Mouse (Mus musculus): ENCODE results near the gene Heatr6. TPM values are rescaled to one million over a fixed set of nuclear protein-coding genes. Genes with fewer than 3 reads are reported as not detected.

Gene Heatr6
- total and polyA plus RNA-seq, 2 experiments from 2014 or later, result 22.2 to 29.5 TPM

DNA sequence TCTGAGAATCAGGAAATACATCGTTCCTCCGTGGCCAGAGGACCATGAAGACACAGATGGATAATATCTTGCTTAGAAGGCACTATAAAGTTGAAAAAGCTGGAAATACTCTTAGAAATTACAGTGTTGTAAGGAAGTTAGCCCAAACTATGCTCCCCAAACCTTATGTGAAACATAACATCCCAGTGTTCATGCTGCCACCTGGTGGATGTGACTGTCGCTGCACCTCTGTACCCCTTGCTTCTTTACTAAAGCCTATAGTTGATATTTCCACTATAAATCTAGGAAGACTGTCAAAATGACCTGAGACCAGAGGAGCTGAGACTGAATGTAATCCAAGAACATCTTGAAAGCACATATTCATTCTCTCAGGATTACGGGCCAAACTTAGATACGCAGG, 14.3 kb upstream of the Heatr6 start:
- TF ChIP-seq CTCF (IDR thresholded peaks at IDR 0.05; ENCODE audit: low read depth), result peak; percentile 94
- no peaks in the 10 kb centered on the region for H3K4me1 ChIP-seq (ENCODE audit: insufficient read depth)
- DNase-seq, result peak; percentile 87
- no peaks in the 10 kb centered on the region for H3K9me3 ChIP-seq (ENCODE audit: low read length)
- no peak overlapping the region for H3K27ac ChIP-seq (ENCODE audit: low read depth, low read length)
- ATAC-seq, result peak; percentile 53; the same call in 1 of the 2 replicates
- H3K36me3 ChIP-seq (ENCODE audit: insufficient read depth), result no peaks in the 10 kb centered on the region
- no peak overlapping the region for H3K4me2 ChIP-seq (ENCODE audit: low read depth)
- H3K4me3 ChIP-seq (ENCODE audit: low read depth, low read length), result no peak overlapping the region
- 25% methylated on average over 5 of the region's 5 CpGs for WGBS
- peaks cover 6% of the 10 kb centered on the region; the same call in 1 of the 2 replicates for H3K27me3 ChIP-seq (ENCODE audit: insufficient read depth, low read length)
- no peak overlapping the region for H3K9ac ChIP-seq

DNA sequence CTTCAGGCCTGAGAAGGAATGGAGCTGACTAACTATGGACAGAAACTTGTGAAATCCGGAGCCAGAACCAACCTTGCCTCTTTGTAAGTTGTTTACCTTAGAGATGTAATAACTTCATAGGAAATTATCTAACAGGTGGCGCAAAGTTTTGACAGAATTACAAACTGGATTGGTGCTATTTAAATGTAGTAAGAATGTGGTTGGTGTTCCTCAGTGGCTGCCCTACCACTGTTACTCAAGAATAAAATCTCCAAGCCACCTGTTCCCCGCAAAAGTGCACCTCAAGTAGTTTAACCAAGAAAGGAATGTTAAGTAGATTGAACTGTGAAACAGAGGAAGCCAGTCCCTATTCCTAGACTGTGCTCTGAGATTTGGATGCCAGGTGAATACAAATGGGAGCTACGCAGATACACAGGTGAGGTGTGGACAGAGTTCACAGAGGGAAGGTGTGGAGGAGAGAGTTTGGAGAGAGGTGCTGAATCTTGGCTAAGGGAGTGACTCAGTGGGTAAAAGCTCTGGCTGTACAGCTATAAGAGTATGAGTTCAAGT, 13.0 kb upstream of the Heatr6 start:
- DNase-seq (no peak), ATAC-seq (no peak)
- H3K36me3 ChIP-seq (ENCODE audit: insufficient read depth), result no peaks in the 10 kb centered on the region
- no peak overlapping the region for H3K4me2 ChIP-seq (ENCODE audit: low read depth)
- no peak overlapping the region for H3K27ac ChIP-seq (ENCODE audit: low read depth, low read length)
- no peak overlapping the region for H3K4me3 ChIP-seq (ENCODE audit: low read depth, low read length)
- no peak for TF ChIP-seq CTCF (IDR thresholded peaks at IDR 0.05; ENCODE audit: low read depth)
- no peaks in the 10 kb centered on the region for H3K9me3 ChIP-seq (ENCODE audit: low read length)
- no peak overlapping the region for H3K9ac ChIP-seq
- H3K27me3 ChIP-seq (ENCODE audit: insufficient read depth, low read length), result peaks cover 8% of the 10 kb centered on the region
- H3K4me1 ChIP-seq (ENCODE audit: insufficient read depth), result no peaks in the 10 kb centered on the region
- 83% methylated on average over 4 of the region's 4 CpGs for WGBS

DNA sequence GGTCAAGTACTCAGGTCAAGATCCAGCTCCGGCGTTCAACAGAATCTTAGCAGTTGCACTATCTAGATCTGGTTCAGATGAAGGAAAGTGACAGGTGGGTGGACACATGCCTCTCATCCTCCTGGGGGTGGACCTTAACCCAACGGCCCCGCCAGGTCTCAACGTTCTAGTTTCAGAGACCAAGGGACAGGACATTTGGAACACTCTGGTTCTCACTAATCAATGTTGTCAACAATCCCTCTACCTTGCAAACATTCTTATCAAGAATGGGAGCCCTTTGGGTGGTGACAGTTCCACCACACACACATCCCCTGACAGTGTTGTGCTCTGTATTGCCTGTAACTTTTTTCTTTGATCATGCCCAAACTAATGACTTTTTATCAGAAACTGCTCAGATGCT, 11.7 kb upstream of the Heatr6 start:
- H3K9ac ChIP-seq, result no peak overlapping the region
- no peak overlapping the region for H3K27ac ChIP-seq (ENCODE audit: low read depth, low read length)
- no peaks in the 10 kb centered on the region for H3K36me3 ChIP-seq (ENCODE audit: insufficient read depth)
- peaks cover 10% of the 10 kb centered on the region for H3K27me3 ChIP-seq (ENCODE audit: insufficient read depth, low read length)
- no peaks in the 10 kb centered on the region for H3K4me1 ChIP-seq (ENCODE audit: insufficient read depth)
- H3K4me2 ChIP-seq (ENCODE audit: low read depth), result no peak overlapping the region
- ATAC-seq (no peak), DNase-seq (no peak)
- H3K4me3 ChIP-seq (ENCODE audit: low read depth, low read length), result no peak overlapping the region
- WGBS, result 82% methylated on average over 5 of the region's 5 CpGs
- no peaks in the 10 kb centered on the region for H3K9me3 ChIP-seq (ENCODE audit: low read length)
- no peak for TF ChIP-seq CTCF (IDR thresholded peaks at IDR 0.05; ENCODE audit: low read depth)

DNA sequence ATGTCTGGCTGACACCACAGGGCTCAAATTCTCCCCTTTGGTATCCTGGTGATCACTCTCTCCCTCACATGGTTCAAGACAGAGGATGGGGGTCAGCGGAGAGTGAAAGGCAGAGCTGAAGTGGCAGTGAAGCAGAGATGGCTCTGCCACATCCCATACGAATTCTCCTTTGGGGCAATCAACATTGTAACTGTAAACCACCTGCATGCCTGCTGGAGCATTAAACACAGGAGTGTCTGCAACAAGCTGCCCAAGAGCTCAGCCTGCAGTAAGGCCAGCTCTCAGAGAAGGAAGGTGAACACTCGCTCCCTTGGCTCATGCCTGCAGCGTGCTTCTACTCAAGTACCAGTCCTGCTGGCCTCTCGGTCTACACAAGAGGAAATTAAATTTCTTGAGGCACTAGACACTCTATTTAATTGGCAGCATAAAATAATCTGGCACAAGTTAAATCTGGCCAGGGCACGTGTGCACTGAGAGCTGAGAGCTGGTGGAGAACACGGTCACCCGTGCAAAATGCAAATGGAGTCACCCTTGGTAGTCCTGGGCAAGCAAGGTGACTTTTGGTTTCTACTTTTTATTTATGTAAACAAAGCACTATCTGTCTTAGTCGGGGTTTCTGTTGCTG, 10.7 kb upstream of the Heatr6 start:
- 78% methylated on average over 9 of the region's 9 CpGs for WGBS

DNA sequence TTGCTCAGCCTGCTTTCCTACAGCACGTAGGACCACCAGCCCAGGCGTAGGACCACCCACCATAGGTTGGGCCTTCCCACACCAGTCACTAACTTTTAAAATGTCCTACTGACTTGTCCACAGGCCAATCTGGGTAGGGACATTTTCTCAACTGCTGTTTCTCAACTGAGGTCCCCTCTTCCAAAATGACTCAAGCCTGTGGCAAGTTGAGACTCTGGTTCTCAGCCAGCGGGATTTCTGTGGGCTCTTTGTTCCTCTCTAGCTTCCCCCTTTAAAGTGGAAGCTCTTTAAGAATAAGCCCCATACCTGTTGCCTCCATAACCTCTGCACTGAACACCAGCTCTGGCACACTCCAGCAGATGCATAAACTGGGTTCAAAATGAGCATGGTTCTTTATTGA, 10.0 kb upstream of the Heatr6 start:
- 91% methylated on average over 3 of the region's 3 CpGs for WGBS
- no peaks in the 10 kb centered on the region for H3K4me1 ChIP-seq (ENCODE audit: insufficient read depth)

More for the DNA sequence above, 10.7 kb upstream of the Heatr6 start:
- Histone ChIP-seq H3K36me3 (ENCODE audit: insufficient read depth) (no peaks in the 10 kb centered on the region), H3K4me3 (ENCODE audit: low read depth, low read length) (no peak overlapping the region), H3K9ac (no peak overlapping the region), H3K9me3 (ENCODE audit: low read length) (no peaks in the 10 kb centered on the region), H3K4me1 (ENCODE audit: insufficient read depth) (no peaks in the 10 kb centered on the region), H3K27me3 (ENCODE audit: insufficient read depth, low read length) (peaks cover 15% of the 10 kb centered on the region), H3K4me2 (ENCODE audit: low read depth) (no peak overlapping the region), H3K27ac (ENCODE audit: low read depth, low read length) (no peak overlapping the region)
- no peak for ATAC-seq
- TF ChIP-seq CTCF (IDR thresholded peaks at IDR 0.05; ENCODE audit: low read depth), result no peak
- no peak for DNase-seq

DNA sequence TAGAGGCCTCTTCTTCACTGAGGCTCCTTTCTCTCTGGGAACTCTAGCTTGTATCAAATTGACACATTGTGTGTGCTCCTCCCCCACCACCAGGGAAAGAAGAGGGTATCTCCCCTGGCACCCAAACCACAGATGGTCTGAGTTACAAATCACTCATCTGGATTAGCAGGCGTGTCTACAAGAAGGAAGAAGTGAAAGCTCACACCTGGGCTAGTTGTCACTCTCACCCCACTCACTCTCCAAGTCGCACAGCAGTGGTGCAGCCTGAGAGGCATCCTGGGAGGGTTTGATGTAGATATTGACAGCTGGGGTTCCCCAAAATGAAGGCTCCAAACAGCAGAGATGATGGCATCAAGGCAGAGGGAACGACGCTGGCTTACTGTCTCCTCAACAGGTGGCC, 7.3 kb upstream of the Heatr6 start:
- WGBS, result 76% methylated on average over 4 of the region's 4 CpGs

More for the DNA sequence above, 10.0 kb upstream of the Heatr6 start:
- no peak for TF ChIP-seq CTCF (IDR thresholded peaks at IDR 0.05; ENCODE audit: low read depth)
- ATAC-seq (no peak), DNase-seq (no peak)
- no peaks in the 10 kb centered on the region for H3K9me3 ChIP-seq (ENCODE audit: low read length)
- no peak overlapping the region for H3K27ac ChIP-seq (ENCODE audit: low read depth, low read length)
- H3K4me3 ChIP-seq (ENCODE audit: low read depth, low read length), result no peak overlapping the region
- no peaks in the 10 kb centered on the region for H3K36me3 ChIP-seq (ENCODE audit: insufficient read depth)
- no peak overlapping the region for H3K9ac ChIP-seq
- peaks cover 15% of the 10 kb centered on the region for H3K27me3 ChIP-seq (ENCODE audit: insufficient read depth, low read length)
- H3K4me2 ChIP-seq (ENCODE audit: low read depth), result no peak overlapping the region

DNA sequence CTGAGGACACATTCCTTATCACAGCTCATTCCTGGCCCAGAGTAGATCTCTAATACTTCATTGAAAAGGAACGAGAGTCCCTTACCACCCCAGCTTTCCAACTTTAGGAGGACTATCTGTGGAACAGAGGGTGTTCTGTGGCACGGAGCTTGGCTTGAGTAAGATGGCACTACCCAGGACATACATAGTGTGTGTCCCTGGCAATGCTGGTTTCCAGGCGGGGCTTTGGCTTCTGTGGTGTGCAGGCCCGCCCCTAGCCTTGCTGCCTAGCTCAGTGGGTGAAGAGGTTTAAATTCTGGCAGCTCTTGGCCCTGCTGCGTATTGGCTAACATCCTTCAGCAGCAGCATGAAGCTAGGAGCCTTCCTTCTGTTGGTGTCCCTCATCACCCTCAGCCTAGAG, 6.8 kb upstream of the Heatr6 start, which contains the start of gene Wfdc21:
TSS of gene Wfdc21 (plus strand) at position 260 of the 400 bp plus-strand sequence.
- TF ChIP-seq CTCF (IDR thresholded peaks at IDR 0.05; ENCODE audit: low read depth), result no peak
- ATAC-seq, result no peak
- Histone ChIP-seq H3K9ac (no peak within 1 kb of the TSS), H3K4me1 (ENCODE audit: insufficient read depth) (no peaks in the 10 kb centered on the region), H3K9me3 (ENCODE audit: low read length) (no peaks in the 10 kb centered on the region), H3K4me3 (ENCODE audit: low read depth, low read length) (no peak within 1 kb of the TSS), H3K4me2 (ENCODE audit: low read depth) (no peak within 1 kb of the TSS), H3K36me3 (ENCODE audit: insufficient read depth) (no peaks in the 10 kb centered on the region), H3K27me3 (ENCODE audit: insufficient read depth, low read length) (peaks cover 15% of the 10 kb centered on the region), H3K27ac (ENCODE audit: low read depth, low read length) (no peak within 1 kb of the TSS)
- DNase-seq, result no peak
- 75% methylated on average over 5 of the region's 5 CpGs for WGBS

More for the DNA sequence above, 7.3 kb upstream of the Heatr6 start:
- Histone ChIP-seq H3K4me1 (ENCODE audit: insufficient read depth) (no peaks in the 10 kb centered on the region), H3K27ac (ENCODE audit: low read depth, low read length) (no peak overlapping the region), H3K4me2 (ENCODE audit: low read depth) (no peak overlapping the region), H3K36me3 (ENCODE audit: insufficient read depth) (no peaks in the 10 kb centered on the region), H3K9ac (no peak overlapping the region), H3K9me3 (ENCODE audit: low read length) (no peaks in the 10 kb centered on the region), H3K4me3 (ENCODE audit: low read depth, low read length) (no peak overlapping the region), H3K27me3 (ENCODE audit: insufficient read depth, low read length) (peaks cover 15% of the 10 kb centered on the region)
- TF ChIP-seq CTCF (IDR thresholded peaks at IDR 0.05; ENCODE audit: low read depth), result no peak
- ATAC-seq (no peak), DNase-seq (no peak)
